Mouse (Mus musculus) hematopoietic stem cell, adult 5-6 weeks (primary cell): ENCODE results near the gene Tbc1d9. TPM values are rescaled to one million over a fixed set of nuclear protein-coding genes. Genes with fewer than 3 reads are reported as not detected.

ENCODE experiments used
- ATAC-seq, 2 experiments: fragments of 125-278 bp in 1 of 2; replicated peaks in 1 of 2; 2 replicates each; pipeline ENCODE4 v1.8.0; 2016 to 2017; ENCODE audit warnings: inconsistent platforms in 2 of 2, mild to moderate bottlenecking in 2 of 2, moderate number of reproducible peaks in 2 of 2, low read depth in 1 of 2, moderate TSS enrichment in 1 of 2; ENCODE audit not compliant: low FRiP score in 2 of 2, poor library complexity in 2 of 2, severe bottlenecking in 2 of 2, insufficient read depth in 1 of 2, low TSS enrichment in 1 of 2
- total RNA-seq: library from RNA; stranded (forward); fragments of 172-1452, 232-1000 nt; gene quantifications from 2 replicates; pipeline ENCODE4 v1.2.3, GENCODE M21; 2017

The Tbc1d9 gene
- total RNA-seq, 1 experiment from 2014 or later: 16.9 TPM

- ATAC-seq: no peak
Measured at GRCm38 (mm10) chr8:83170894-83171293, 5.7 kb downstream of the Tbc1d9 start.

- no peak for ATAC-seq
Measured at GRCm38 (mm10) chr8:83175680-83176079, 10.5 kb downstream of the Tbc1d9 start.

- ATAC-seq: no peak
Measured at GRCm38 (mm10) chr8:83176785-83177184, 11.6 kb downstream of the Tbc1d9 start.

- peak; percentile 36 to 51; a peak in 3 of 4 replicates for ATAC-seq
Measured at GRCm38 (mm10) chr8:83177317-83178195, 12.4 kb downstream of the Tbc1d9 start.

- peak; percentile 48 to 67; a peak in 3 of 4 replicates for ATAC-seq
Measured at GRCm38 (mm10) chr8:83178228-83178742, 13.1 kb downstream of the Tbc1d9 start.

GRCm38 (mm10) chr8:83181851-83182482 lies 16.8 kb downstream of the Tbc1d9 start:
- no peak for ATAC-seq

GRCm38 (mm10) chr8:83182784-83183183 lies 17.6 kb downstream of the Tbc1d9 start:
- ATAC-seq: no peak

- no peak for ATAC-seq
Measured at GRCm38 (mm10) chr8:83186376-83186775, 21.2 kb downstream of the Tbc1d9 start.

- ATAC-seq: no peak
Measured at GRCm38 (mm10) chr8:83187363-83187962, 22.3 kb downstream of the Tbc1d9 start.

- no peak for ATAC-seq
Measured at GRCm38 (mm10) chr8:83189538-83190095, 24.5 kb downstream of the Tbc1d9 start.

- no peak for ATAC-seq
Measured at GRCm38 (mm10) chr8:83196088-83196487, 30.9 kb downstream of the Tbc1d9 start.

- ATAC-seq: no peak
Measured at GRCm38 (mm10) chr8:83199715-83200114, 34.6 kb downstream of the Tbc1d9 start.

- ATAC-seq: peak; percentile 31 to 57; a peak in 2 of 4 replicates
Measured at GRCm38 (mm10) chr8:83200191-83201177, 35.3 kb downstream of the Tbc1d9 start.

- ATAC-seq: peak; percentile 49 to 51; a peak in 3 of 4 replicates
Measured at GRCm38 (mm10) chr8:83202946-83203345, 37.8 kb downstream of the Tbc1d9 start.

- ATAC-seq: no peak
Measured at GRCm38 (mm10) chr8:83205907-83206306, 40.8 kb downstream of the Tbc1d9 start.

GRCm38 (mm10) chr8:83209581-83209980 lies 44.4 kb downstream of the Tbc1d9 start:
- ATAC-seq: no peak

- no peak for ATAC-seq
Measured at GRCm38 (mm10) chr8:83210676-83211075, 45.5 kb downstream of the Tbc1d9 start.
